Mouse (Mus musculus): Measurements from ENCODE around the gene Selenoi.

Selenoi gene

GRCm38 (mm10) chr5:30240552-30240951, 8.2 kb downstream of the Selenoi start:
- no peak for DNase-seq

- no peak for DNase-seq
Measured at GRCm38 (mm10) chr5:30242410-30242809, 10.0 kb downstream of the Selenoi start.

DNA sequence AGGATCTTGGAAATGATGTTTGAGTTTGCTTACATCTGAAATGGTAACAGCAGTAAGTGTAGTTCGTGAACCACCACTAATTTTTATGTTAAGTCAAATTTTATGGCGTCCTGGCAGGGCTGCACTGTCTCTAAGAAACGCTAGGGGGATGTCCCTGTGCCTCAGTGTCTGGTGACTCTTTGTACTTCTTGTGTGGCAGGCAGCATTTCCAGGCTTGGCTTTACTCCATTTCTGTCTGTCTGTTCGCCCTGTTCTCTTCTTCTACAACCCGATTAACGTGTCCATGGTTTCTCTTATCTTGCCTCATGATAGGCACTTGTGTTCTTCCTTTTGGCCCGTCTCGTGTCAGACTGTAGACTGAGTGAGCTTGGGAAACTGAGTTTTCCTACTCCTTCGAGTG, 11.4 kb downstream of the Selenoi start:
- peak in 1 of 2 experiments; percentile 12 for DNase-seq

- DNase-seq: no peak
Measured at GRCm38 (mm10) chr5:30245861-30246416, 13.6 kb downstream of the Selenoi start.

- peak; percentile 10 to 50 for DNase-seq
Measured at GRCm38 (mm10) chr5:30247666-30248065, 15.3 kb downstream of the Selenoi start.

DNA sequence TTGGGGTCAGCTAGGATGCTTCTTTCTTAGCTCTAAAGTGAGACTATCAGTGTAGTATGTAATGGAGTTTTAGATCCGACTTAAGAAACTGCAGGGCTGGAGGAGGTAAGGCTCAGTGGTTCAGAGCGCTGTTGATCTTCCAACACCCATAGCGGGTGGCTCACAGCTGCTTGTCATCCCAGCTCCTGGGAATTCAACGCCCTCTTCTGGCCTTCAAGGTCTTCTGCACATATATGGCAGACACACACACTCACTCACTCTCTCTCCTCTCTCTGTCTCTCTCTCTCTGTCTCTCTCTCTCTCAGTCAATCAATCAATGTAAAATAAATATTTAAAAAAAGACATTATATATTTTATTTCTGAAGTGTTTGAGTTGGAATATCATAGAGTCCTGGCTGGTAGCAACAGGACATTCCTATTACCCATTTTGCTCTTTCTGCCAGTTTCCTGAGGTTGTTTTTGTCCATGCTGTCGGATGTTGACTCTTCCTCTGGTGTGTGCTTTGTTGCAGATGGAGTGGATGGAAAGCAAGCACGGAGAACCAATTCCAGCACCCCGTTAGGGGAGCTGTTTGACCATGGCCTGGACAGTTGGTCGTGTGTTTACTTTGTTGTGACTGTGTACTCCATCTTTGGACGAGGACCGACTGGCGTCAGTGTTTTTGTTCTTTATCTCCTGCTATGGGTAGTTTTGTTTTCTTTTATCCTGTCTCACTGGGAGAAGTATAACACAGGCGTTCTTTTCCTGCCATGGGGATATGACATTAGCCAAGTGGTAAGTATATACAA, 23.4 kb downstream of the Selenoi start:
- no peak for DNase-seq

DNA sequence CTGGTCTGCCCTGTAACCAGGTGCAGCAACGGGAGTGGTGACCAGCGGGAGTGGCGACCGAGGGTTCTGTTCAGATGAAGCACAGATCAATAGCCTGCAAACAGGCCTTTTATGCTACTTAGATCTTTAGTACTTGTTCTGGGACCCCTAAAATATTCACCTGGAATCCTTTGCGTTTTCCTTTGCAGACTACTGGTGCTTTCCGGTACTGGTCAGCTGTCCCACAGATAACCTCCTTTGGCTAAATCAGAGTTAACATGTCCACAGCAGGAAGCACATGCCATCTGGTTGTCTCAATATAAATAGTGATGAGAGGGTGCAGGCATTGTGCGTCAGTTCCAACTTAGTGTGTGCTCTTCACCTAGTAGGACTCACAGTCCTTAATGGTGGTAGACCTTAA, 26.4 kb downstream of the Selenoi start:
- DNase-seq: no peak

GRCm38 (mm10) chr5:30270571-30271190, 38.3 kb downstream of the Selenoi start:
- DNase-seq: peak in 1 of 2 experiments; percentile 18

- peak; percentile 20 to 21 for DNase-seq
Measured at GRCm38 (mm10) chr5:30271599-30272281, 39.4 kb downstream of the Selenoi start.

- DNase-seq: peak; percentile 6 to 14
Measured at GRCm38 (mm10) chr5:30276361-30276760, 44.0 kb downstream of the Selenoi start.

DNA sequence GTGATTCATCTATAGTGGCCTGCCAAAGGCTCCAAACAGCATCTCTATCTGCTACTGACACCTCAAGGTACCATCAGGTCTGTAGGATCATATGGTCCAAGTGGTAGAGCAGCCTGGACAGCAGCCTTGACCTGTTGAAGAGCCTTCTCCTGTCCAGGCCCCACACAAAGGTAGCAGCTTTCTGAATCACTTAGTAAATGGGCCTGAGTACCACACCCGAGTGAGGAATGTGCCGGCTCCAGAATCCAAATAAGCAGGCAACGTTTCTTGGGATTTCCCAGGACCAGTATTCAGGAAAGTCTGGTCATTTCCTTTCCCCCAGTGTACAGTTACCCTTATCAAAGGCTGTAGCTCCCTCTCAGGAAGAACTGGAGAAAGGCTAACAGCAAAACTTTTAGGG, 46.6 kb downstream of the Selenoi start:
- DNase-seq: no peak

DNA sequence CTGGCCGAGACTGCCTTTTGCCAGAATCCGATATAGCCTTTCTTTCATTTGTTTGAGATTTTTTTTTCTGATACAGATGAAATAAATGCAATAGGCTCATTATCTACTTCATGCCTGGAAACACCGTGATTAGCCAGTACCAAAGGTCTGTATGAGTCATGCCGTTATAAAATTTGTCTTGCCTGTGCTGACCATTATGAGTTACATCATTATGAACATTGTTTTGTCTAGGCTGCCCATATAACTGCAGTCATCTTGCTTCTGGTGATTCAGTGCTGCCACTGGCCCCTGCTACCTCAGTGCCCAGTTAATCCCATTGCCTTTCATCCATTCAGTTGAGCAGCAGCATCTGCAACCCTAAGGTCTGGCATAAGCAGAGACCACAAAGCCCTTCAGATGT, 47.1 kb downstream of the Selenoi start:
- no peak for DNase-seq

GRCm38 (mm10) chr5:30280864-30281263, 48.5 kb downstream of the Selenoi start:
- no peak for DNase-seq

GRCm38 (mm10) chr5:30281291-30281732, 48.9 kb downstream of the Selenoi start, which contains the start of gene Drc1:
Gene Drc1, plus strand, starts transcription at chr5:30281388.
- DNase-seq: peak in 1 of 2 experiments; percentile 46

DNA sequence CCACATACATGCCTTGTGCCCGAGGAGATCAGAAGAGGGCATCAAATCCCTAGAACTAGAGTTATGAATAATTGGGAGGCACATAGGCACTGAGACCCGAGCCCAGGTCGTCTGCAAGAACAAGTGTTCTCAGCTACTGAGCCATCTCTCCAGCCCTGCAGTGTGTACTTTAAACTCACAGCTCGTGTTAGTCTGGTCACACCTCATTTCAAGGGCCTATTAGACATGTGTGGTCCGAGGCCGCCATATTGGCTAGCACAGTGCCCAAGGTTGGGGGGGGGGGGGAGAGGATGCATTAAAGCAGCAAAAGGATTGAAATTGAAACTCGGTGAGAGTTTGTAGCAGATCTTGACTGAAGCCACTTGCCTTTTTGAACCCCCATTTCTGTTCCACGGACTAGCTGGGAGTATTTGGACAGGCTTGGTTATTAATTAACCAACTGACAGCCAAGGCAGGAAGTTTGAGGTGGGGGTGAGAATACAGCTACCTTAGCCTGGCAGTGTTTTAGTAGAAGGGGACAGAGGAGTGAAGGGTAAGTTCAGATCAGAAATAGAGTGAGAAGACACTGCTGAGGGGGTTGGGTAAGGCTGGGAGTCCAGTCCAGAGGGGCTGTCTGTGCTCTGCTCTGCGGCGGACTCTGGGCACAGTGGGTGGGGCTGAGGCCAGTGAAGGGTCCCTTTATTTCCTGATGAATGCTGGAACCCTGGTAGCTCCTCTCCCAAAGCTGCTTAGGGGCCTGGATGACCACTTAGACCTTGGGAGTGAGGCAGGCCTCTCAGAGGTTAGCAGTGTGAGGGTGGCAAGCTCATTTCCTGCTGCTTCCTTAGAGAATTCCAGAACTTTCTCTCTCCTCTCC, 53.8 kb downstream of the Selenoi start:
- peak; percentile 3 to 15 for DNase-seq

DNA sequence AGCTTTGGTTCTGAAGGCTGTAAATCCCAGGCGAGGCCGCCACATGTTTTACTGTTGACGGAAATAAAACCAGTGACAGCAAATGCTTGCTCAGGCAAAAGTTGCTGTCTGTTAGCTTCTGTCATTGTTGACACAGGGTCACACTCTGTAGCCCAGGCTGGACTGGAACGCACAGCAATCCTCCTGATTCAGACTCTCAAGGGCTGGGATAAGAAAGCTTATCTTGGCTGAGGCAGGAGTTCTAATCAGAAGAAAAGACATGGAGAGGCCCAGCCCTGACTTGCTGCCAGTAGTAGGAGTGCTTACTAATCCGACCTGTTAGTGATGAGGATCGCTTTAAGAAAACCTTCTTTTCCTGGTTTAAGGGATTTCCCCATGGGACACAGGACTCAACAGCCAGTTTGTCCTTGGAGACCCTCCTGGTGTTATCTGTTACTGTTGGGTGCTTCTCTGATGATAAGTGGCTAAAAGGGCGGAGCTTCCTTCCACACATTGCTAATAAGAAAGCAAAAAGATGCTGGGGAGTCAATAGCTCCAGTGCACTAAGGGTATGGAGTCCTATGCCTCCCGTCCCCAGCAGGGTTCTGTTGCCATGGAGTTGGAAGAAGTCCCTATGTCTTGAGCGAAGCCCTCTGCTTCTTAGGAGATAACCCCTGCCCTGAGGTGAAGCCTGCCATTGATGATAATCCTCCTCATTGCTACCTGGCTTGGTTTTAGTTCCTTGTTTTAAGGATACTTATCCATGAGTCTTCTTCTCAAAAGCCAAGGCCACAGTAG, 54.9 kb downstream of the Selenoi start:
- DNase-seq: no peak
